Mouse (Mus musculus) cerebellum, postnatal 14 days (tissue): ENCODE results near the gene Fbxl20.
"Not testable (repeated sequence)": the region's sequence is repeated elsewhere in the genome, so short reads cannot be mapped to it uniquely, and the experiment has no call there.

Experiments
- DNase-seq, 2 experiments: peaks; one replicate each; pipeline ENCODE4 v3.0.0; 2021; ENCODE audit warnings: mixed read lengths in 2 of 2

The Fbxl20 gene

GRCm38 (mm10) chr11:98149786-98150624 lies at the start of gene Fbxl20:
Gene Fbxl20, minus strand, starts transcription at chr11:98150403.
- DNase-seq: peak; percentile 95 to 96

DNA sequence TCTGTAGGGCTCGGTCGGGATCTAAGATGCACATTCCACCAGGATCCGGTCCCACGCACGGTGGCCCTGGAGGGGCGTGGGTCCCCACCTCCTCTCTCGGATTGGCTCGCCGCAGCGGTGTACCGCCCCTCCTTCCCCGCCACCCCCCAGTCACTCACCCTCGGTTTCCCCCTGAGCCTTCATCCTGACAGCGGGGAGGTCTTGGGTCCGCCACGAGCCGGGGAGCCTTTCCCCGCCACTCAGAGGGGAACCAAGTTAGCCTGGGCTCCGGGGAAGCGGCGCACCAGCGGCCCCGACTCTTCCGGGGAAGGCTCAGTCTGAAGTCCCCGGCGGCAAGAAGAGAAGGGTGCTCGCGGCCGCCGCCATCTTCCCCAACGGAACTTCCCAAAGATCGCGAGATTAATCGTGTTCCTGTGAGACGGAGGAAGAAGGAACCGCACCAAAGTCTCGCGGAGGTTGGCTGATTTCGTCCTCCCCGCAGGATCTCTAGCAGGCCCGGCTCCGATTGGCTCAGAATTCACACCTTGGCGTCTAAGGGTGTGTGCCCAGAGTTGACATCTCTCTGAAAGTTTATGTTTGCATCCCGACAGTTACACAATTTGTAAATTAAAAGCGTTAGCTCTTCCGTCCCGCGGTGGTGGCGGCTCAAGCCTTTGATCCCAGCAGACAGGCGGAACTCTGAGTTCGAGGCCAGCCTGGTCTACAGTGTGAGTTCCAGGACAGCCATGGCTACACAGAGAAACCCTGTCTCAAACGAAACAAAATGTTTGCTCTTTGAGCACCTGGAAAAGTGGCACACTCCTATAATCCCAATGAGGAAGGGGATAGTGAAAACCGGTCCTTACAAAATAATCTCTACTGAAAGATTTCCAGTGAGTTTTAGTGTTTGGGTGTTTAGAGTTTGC lies 43.0 kb upstream of the Fbxl20 start, which contains the start of gene Med1:
Med1 (minus strand) TSS at position 393 of the 905 bp plus-strand sequence.
- DNase-seq: peak; percentile 91 to 93

GRCm38 (mm10) chr11:98190820-98191219 lies 40.6 kb upstream of the Fbxl20 start:
- no peak for DNase-seq

DNA sequence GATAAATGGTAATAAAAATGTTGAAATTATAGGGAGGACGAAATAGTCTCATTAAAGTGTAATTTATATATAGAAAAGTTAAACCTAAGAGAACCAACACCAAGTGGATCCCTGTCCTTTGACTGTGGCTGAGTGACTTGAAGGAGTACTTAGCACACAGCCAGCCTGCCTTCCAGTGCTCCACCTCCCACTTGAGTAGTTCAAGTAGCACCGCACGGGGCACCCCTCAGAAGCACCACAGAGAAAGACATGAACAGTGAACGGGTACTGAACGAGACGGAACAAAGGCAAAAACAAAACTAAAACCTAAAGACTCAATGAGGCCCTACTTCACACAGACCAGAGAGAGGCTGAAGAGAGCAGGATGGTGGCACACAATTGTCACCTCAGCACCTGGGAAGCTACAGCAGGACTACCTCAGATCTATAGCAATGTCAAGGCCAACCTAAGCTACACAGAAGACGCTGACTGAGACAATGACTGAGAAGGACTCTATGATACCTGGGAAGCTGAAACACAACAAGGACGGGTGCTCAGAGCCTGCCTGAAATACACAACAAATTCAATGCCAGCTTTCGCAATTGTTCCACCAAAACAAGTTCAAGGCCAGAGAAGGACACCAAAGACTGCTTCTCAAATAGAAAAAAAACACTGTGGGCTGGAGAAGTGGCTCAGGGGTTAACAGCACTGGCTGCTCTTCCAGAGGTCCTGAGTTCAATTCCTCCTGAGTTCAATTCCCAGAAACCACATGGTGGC lies 37.6 kb upstream of the Fbxl20 start:
- no peak for DNase-seq

- not testable (repeated sequence) for DNase-seq
These were observed 31.9 kb upstream of the Fbxl20 start for GRCm38 (mm10) chr11:98182149-98182548.

GRCm38 (mm10) chr11:98168400-98168799 lies 18.2 kb upstream of the Fbxl20 start:
- no peak for DNase-seq

DNA sequence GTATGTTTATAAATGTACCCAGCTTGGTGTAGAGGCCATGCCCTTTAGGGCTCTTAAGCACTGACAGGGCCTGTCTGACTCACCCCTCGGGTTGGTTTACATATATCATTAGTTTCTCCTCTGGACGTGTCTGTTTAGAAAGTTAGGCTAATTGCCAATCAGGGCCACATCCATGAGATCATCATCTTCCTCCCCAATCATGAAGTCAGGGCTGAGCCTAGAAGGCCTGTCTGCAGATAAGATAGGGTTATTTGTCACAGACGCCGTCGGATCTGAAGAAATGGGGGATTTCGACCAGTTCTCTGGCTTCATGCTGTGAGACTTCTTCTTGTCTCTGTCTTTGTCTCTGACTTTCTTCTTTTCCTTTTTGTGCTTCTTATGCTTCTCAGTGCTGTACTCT lies 4.9 kb upstream of the Fbxl20 start:
- no peak for DNase-seq

DNA sequence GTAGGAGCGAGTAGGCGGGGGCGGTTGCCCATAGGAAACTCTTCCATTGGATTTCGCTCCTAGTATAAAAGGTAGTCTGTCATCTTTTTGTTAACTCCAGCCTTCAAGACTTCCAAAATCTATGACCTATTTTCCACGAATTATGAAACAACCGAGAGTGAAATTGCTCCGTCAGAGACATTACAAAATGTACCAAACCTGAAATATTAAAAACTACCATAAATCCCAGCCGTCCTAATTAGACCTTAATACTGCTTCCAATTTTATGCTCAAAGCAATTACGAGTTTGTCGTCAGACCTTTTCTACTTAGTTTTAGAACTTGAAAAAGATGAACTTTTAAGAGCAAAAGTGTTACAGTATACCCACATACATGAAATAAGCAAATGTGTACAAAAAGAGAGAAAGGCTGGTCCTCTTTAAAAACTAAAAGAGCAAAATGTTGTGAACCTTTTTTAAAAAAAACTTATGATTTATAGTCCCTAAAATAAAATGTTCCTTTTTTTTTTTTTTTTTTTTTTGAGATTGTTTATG lies 488 bp upstream of the Fbxl20 start:
- no peak for DNase-seq

GRCm38 (mm10) chr11:98149304-98149750 lies 876 bp downstream of the Fbxl20 start:
- peak; percentile 97 to 98 for DNase-seq

DNA sequence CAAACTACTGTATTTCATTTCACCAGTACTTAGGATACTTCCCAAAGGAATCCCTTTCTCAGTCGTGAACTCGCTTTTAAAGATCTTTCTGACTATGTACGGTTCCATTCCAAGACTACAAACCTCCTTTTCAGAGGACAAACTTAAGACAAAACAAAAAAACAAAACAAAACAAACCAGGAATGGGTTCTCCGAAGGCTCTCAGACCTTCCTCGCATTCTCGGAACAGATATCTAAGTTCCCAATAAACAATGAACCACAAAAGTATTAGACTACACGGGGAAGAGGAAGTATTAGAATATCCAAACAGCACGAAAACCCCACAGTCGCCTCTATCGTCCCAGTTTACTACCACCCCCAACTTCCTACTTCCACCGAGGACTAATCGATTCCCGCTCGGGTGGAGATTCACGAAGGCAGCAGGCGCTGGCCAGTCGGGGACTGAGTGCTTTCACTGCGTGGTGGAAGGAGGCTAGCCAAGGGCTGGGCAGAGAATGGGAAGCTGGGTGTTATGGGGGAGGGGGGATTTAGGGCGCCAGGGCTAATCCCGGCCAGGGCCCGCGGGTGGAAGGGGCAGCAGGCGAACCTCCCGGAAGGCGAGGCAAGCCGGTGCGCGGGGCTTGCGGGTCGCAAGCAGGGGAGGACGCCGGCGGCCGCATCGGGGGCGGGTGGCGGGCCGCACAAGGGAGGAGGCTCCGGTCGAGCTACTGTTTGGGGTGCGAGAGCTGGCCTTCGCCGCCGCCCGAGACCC lies 1.5 kb downstream of the Fbxl20 start:
- DNase-seq: peak in 1 of 2 experiments; percentile 66

- no peak for DNase-seq
These were observed 4.3 kb downstream of the Fbxl20 start for GRCm38 (mm10) chr11:98145856-98146255.

GRCm38 (mm10) chr11:98142545-98142944 lies 7.7 kb downstream of the Fbxl20 start:
- DNase-seq: no peak

DNA sequence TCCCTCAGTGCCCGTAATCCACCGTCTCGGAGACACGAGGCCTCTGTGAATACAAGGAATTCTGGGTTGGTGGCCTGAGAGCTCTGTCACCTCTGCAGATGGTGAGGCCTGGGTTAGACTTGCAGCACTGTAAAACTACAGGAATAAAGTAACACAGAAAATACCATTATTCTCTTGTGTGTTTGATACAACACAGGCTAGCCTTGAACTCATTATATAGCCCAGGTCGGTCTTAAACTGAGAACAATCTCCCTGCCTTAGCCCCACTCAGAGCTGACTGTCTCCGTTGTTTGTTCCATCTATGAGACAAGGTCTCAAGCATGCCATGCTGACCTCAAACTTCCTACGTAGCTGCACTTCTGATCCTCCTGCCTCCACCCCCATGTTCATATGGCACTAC lies 11.3 kb downstream of the Fbxl20 start:
- no peak for DNase-seq

- no peak for DNase-seq
These were observed 12.4 kb downstream of the Fbxl20 start for GRCm38 (mm10) chr11:98137836-98138235.

DNA sequence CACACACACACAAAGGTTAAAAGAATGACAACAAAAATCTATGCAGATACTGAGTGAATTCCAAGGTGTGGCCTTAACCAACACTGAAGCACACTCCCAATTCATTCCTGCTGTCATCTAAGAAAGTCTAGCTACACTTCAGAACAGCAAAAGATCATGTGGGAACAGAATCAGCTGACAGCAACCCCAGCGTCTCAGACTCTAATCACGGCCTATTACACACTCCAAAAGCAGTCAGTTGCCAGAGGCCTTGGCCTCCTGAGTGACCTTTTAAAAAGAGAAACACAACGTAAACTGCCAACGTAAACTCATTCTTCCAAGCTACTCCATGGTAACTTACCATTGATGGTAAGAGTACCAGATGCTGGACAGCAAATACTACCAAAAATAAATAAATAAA lies 15.3 kb downstream of the Fbxl20 start:
- no peak for DNase-seq

DNA sequence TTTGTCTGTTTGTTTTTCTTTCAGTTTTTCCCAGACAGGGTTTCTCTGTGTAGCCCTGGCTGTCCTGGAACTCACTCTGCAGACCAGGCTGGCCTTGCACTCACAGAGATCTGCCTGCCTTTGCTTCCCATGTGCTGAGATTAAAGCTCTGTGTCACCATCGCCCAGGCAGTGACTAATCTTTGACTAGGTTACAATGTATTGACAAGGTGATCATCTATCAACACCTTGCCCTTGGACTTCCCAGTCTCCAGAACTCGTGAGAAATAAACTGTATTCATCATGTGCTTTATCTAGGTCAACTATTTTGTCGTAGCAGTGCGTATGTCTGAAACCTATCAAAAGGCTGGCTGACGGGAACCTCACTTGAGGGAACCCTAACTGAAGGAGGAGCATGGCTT lies 26.8 kb downstream of the Fbxl20 start:
- DNase-seq: no peak

DNA sequence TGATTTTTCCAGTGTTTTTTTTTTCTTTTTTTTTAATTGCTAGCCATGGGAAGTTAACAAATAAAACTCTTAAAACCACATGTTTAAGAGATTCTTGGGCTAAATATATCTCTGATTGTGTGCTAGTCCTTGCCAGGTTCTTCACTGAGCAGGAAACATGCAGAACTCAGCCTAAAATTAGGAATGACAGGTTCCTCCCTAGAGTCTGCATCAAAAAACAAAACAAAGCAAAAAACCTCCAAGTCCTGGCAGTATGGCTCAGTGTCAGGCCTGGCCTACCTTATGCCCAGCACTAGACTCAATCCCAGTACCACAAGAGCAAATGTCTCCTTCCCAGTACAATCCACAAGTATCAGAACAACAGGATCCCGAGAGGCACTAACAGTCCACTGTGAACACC lies 35.8 kb downstream of the Fbxl20 start:
- no peak for DNase-seq

DNA sequence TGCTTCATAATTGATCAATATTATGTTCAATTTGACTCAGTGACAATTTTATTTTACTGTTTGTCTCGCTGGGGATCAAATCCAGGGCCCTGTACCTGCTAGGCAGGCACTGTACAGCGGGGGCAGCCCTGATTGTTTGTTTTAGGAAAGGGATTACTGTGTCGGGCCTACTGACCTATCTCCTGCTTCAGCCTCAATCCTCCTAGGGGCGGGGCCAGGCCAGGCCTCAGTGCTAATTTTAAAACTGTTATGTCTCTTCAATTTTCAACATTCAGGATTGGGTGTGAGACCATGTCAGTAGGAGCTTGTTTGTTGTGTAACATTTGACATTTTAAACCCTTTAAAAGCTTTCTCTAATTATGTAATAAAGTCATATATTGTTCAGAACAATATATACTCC lies 36.7 kb downstream of the Fbxl20 start:
- no peak for DNase-seq

DNA sequence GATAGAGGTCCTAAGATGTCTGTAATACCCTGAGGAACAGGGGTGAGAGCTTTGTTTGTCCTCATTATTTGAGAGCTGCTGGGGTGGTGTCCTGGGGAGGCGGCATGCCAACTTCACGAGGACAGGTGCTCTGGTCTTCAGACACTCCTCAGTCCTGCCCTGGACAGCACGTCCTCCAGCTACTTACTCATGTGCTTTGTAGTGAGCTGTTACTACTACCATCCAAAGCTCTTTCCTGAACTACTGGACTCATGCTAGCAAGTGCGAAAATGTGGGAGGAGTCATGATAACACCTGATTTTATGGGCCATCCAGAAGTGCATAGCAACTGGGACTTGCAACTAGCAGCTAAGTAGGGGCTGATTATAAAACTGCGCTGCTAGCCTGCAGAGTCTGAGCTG lies 40.5 kb downstream of the Fbxl20 start:
- DNase-seq: no peak

GRCm38 (mm10) chr11:98101332-98101731 lies 48.9 kb downstream of the Fbxl20 start:
- no peak for DNase-seq

- DNase-seq: peak; percentile 53 to 65
These were observed 59.6 kb downstream of the Fbxl20 start for GRCm38 (mm10) chr11:98090583-98090982.

DNA sequence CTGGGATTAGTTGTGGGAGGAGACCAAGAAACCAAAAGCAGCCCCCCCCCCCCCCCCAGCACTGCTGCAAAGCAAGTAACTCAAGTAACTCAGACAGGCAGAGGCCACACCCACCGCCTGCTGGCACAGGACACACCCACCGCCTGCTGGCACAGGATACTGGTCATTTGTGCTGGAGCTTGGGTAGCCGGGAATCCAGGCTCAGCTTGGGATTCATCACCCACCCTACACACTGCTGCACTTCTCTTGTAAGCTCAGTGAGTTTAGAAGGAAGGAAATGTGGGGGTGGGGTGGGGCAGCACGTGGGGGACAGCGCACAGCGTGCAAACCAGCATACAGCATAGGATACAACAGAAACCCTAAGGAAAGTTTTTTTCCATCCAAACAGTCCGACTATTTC lies 62.0 kb downstream of the Fbxl20 start:
- peak in 1 of 2 experiments; percentile 33 for DNase-seq
